In the genomic region with DNA sequence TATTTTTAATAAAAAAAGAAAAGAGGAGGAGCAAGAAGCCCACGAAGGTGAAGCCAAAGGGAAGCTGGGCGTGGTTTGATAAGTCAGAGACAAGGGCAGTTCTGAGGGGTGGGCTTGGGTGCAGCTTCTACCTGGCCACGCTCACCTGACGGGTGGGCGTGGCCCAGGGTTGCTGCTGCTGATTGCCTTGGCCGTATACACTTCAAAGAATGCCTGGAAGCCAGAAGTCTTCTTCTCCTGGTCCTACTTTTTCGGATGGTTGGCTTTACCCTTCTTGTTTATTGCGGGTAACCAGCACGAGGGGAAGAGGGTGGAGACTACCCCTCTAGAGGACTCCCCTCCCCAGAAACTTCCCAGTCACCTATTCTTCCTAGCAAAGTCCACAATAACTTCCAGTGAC, we compare ENCODE assay signal across 8 mouse cellular contexts. TPM values are rescaled to one million over a fixed set of nuclear protein-coding genes. Genes with fewer than 3 reads are reported as not detected.
DNase-seq lines count a peak whose midpoint lies in the region; ATAC-seq and TF ChIP-seq lines count a peak whose summit lies in the region.

No protein-coding gene starts in this region.

- peaks cover under 1% of the 10 kb centered on the region; the same call in 1 of the 2 replicates for H3K4me1 ChIP-seq in heart, adult 2 months (ENCODE audit: control insufficient read depth, insufficient read depth, low read length)
- H3K4me1 ChIP-seq in forebrain, embryonic 14.5 days (ENCODE audit: control insufficient read depth, insufficient read depth, low read length), result peaks cover 11% of the 10 kb centered on the region; the same call in 1 of the 2 replicates
- peaks cover 64% of the 10 kb centered on the region for H3K4me1 ChIP-seq in liver, postnatal 0 days (ENCODE audit: insufficient read depth)

- WGBS in heart, adult 2 months, result 30% methylated on average over 9 of the region's 9 CpGs
- WGBS in forebrain, embryonic 14.5 days, result 13% methylated on average over 9 of the region's 9 CpGs
- WGBS in liver, postnatal 0 days (ENCODE audit: insufficient replicate concordance), result 7% methylated on average over 9 of the region's 9 CpGs

- DNase-seq in heart, adult 2 months, result no peak
- no peak for DNase-seq in heart, adult 8-10 months (ENCODE audit: low spot score)
- peak; percentile 25 for DNase-seq in CD4-positive helper T cell, adult 2 months (ENCODE audit: low read depth, low spot score)
- no peak for DNase-seq in forebrain, embryonic 14.5 days (ENCODE audit: low spot score)
- no peak for DNase-seq in liver, postnatal 0 days
- DNase-seq in layer of hippocampus, adult 8-10 months (ENCODE audit: low spot score in 2 of 2), result no peak
- DNase-seq in frontal cortex, postnatal 25 days (ENCODE audit: low spot score in 2 of 2), result no peak
- DNase-seq in right cerebral cortex, postnatal 14 days, result no peak

- H3K27ac ChIP-seq in heart, adult 2 months, result peak overlapping the region; percentile 98
- H3K27ac ChIP-seq in forebrain, embryonic 14.5 days (ENCODE audit: low read depth, low read length), result peak overlapping the region; percentile 82
- peak overlapping the region; percentile 98 for H3K27ac ChIP-seq in liver, postnatal 0 days (ENCODE audit: low read depth)

- H3K9ac ChIP-seq in heart, adult 2 months (ENCODE audit: low read depth, low read length), result peak overlapping the region; percentile 70
- H3K9ac ChIP-seq in forebrain, embryonic 14.5 days (ENCODE audit: low read length), result peak overlapping the region; percentile 72
- H3K9ac ChIP-seq in liver, postnatal 0 days (replicated peaks), result peak overlapping the region; percentile 79

- no peak for ATAC-seq in forebrain, embryonic 14.5 days
- ATAC-seq in liver, postnatal 0 days, result no peak

- H3K9me3 ChIP-seq in forebrain, embryonic 14.5 days (replicated peaks; ENCODE audit: control insufficient read depth, low read length), result no peaks in the 10 kb centered on the region
- no peaks in the 10 kb centered on the region for H3K9me3 ChIP-seq in liver, postnatal 0 days (ENCODE audit: low read length)

- peak overlapping the region; percentile 83 for H3K4me2 ChIP-seq in forebrain, embryonic 14.5 days (ENCODE audit: low read length)
- peak overlapping the region; percentile 95 for H3K4me2 ChIP-seq in liver, postnatal 0 days (ENCODE audit: low read depth, low read length)

- no peaks in the 10 kb centered on the region for H3K79me2 ChIP-seq in heart, adult 2 months (replicated peaks; ENCODE audit: control insufficient read depth, insufficient read depth, low read length)

- no peaks in the 10 kb centered on the region for H3K36me3 ChIP-seq in heart, adult 2 months (ENCODE audit: control insufficient read depth, insufficient read depth, low read length)
- H3K36me3 ChIP-seq in forebrain, embryonic 14.5 days (ENCODE audit: control insufficient read depth, insufficient read depth, low read length), result no peaks in the 10 kb centered on the region
- H3K36me3 ChIP-seq in liver, postnatal 0 days (replicated peaks; ENCODE audit: insufficient read depth, low read length), result 0 out of 2 replicates have a peak, but pooled peaks cover 2% of the 10 kb centered on the region

- no peak for TF ChIP-seq EP300 in heart, adult 2 months (IDR thresholded peaks at IDR 0.05; ENCODE audit: insufficient read depth, low read depth, low read length)
- TF ChIP-seq EP300 in liver, postnatal 0 days (IDR thresholded peaks at IDR 0.05; ENCODE audit: low read depth), result no peak

- no peak for TF ChIP-seq POLR2A in heart, adult 2 months (IDR thresholded peaks at IDR 0.05; ENCODE audit: insufficient read depth, low read depth, low read length)

- TF ChIP-seq CTCF in heart, adult 2 months (IDR thresholded peaks at IDR 0.05), result no peak
- no peak for TF ChIP-seq CTCF in liver, postnatal 0 days (IDR thresholded peaks at IDR 0.05; ENCODE audit: low read depth)

- H3K27me3 ChIP-seq in heart, adult 2 months (ENCODE audit: control insufficient read depth, insufficient read depth, low read length), result no peaks in the 10 kb centered on the region
- no peaks in the 10 kb centered on the region for H3K27me3 ChIP-seq in forebrain, embryonic 14.5 days (replicated peaks; ENCODE audit: control insufficient read depth, insufficient read depth, low read length)
- H3K27me3 ChIP-seq in liver, postnatal 0 days (ENCODE audit: insufficient read depth, low read length), result no peaks in the 10 kb centered on the region

- intact Hi-C loops in heart, adult 2 months (cut with DNase I), result loop anchor here (5.0 kb wide), 2 partner anchors 130 to 230 kb away; a partner anchor contains a TSS

- H3K4me3 ChIP-seq in heart, adult 2 months, result peak overlapping the region; percentile 55
- peak overlapping the region; percentile 58 for H3K4me3 ChIP-seq in forebrain, embryonic 14.5 days (ENCODE audit: low read depth, low read length)
- H3K4me3 ChIP-seq in liver, postnatal 0 days (ENCODE audit: low read depth, low read length), result peak overlapping the region; percentile 64

RNA-seq across cellular contexts. Expression of a gene that starts 1.2 kb away (rescaled TPM):
- total RNA-seq in heart, adult 2 months (2021), result 1,000 to 10,000 TPM; 1,250 to 1,384 TPM
- 731 and 1,097 TPM in 2 replicates for polyA plus RNA-seq in heart, adult 2 months (2012; rRNA removed)
- total RNA-seq in heart, adult 8-10 months (2022), result 1,000 to 10,000 TPM; 1,243 to 1,357 (median 1,292) TPM
- polyA plus RNA-seq in forebrain, embryonic 14.5 days (2014; fragmentation: Nextera tagmentation; extraction: Ambion mirVana), result 156 and 182 TPM in 2 replicates
- 759 and 760 TPM in 2 replicates for polyA plus RNA-seq in liver, postnatal 0 days (2015; fragmentation: Nextera tagmentation; extraction: Ambion mirVana)
- 10 to 100 TPM; 59.8 to 75.6 (median 69.4) TPM for total RNA-seq in layer of hippocampus, adult 8-10 months (2022)

RNA-seq across cellular contexts. Expression of a gene that starts 1.2 kb away (rescaled TPM):
- total RNA-seq in heart, adult 2 months (2021), result under 1 TPM; 0.73 to 0.82 TPM
- polyA plus RNA-seq in heart, adult 2 months (2012; rRNA removed), result 2.2 and 4.7 TPM in 2 replicates
- total RNA-seq in heart, adult 8-10 months (2022), result 1 to 10 TPM in 2 of 4 experiments, under 1 TPM in 2; 0.44 to 1.3 (median 0.94) TPM
- polyA plus RNA-seq in forebrain, embryonic 14.5 days (2014; fragmentation: Nextera tagmentation; extraction: Ambion mirVana), result not detected in 2 replicates
- polyA plus RNA-seq in liver, postnatal 0 days (2015; fragmentation: Nextera tagmentation; extraction: Ambion mirVana), result 0.25 TPM in 1 of 2 replicates, not detected in the other
- total RNA-seq in layer of hippocampus, adult 8-10 months (2022), result 1 to 10 TPM in 2 of 4 experiments, under 1 TPM in 1, not detected in 1; 0.65 to 2.6 (median 1.7) TPM

RNA-seq across cellular contexts. Expression of a gene that starts 2.1 kb away (rescaled TPM):
- total RNA-seq in heart, adult 2 months (2021), result not detected
- polyA plus RNA-seq in heart, adult 2 months (2012; rRNA removed), result not detected in 2 replicates
- not detected for total RNA-seq in heart, adult 8-10 months (2022)
- polyA plus RNA-seq in forebrain, embryonic 14.5 days (2014; fragmentation: Nextera tagmentation; extraction: Ambion mirVana), result not detected in 2 replicates
- 0.22 TPM in 1 of 2 replicates, not detected in the other for polyA plus RNA-seq in liver, postnatal 0 days (2015; fragmentation: Nextera tagmentation; extraction: Ambion mirVana)
- not detected for total RNA-seq in layer of hippocampus, adult 8-10 months (2022)

RNA-seq across cellular contexts. Expression of a gene that starts 5.8 kb away (rescaled TPM):
- total RNA-seq in heart, adult 2 months (2021), result not detected
- polyA plus RNA-seq in heart, adult 2 months (2012; rRNA removed), result 1.6 and 4.9 TPM in 2 replicates
- total RNA-seq in heart, adult 8-10 months (2022), result 1 to 10 TPM in 1 of 4 experiments, not detected in 3; 1.1 TPM
- polyA plus RNA-seq in forebrain, embryonic 14.5 days (2014; fragmentation: Nextera tagmentation; extraction: Ambion mirVana), result not detected in 2 replicates
- 12.6 and 16.2 TPM in 2 replicates for polyA plus RNA-seq in liver, postnatal 0 days (2015; fragmentation: Nextera tagmentation; extraction: Ambion mirVana)
- under 1 TPM in 1 of 4 experiments, not detected in 3; 0.45 TPM for total RNA-seq in layer of hippocampus, adult 8-10 months (2022)

RNA-seq across cellular contexts. Expression of a gene that starts 15.2 kb away (rescaled TPM):
- total RNA-seq in heart, adult 2 months (2021), result not detected
- polyA plus RNA-seq in heart, adult 2 months (2012; rRNA removed), result not detected in 2 replicates
- total RNA-seq in heart, adult 8-10 months (2022), result under 1 TPM in 1 of 4 experiments, not detected in 3; 0.32 TPM
- not detected in 2 replicates for polyA plus RNA-seq in forebrain, embryonic 14.5 days (2014; fragmentation: Nextera tagmentation; extraction: Ambion mirVana)
- not detected in 2 replicates for polyA plus RNA-seq in liver, postnatal 0 days (2015; fragmentation: Nextera tagmentation; extraction: Ambion mirVana)
- total RNA-seq in layer of hippocampus, adult 8-10 months (2022), result not detected

Comparison
In these comparisons a context has a peak if more than half of its experiments do, and no peak if none do; other contexts are left out.
1. RNA of a gene that starts 1.2 kb away (total RNA-seq): 1,250 to 1,384 TPM in heart, adult 2 months and 1,243 to 1,357 TPM in heart, adult 8-10 months; 59.8 to 75.6 TPM in layer of hippocampus, adult 8-10 months; every median in the first group is over 10 times any median in the second.
2. Peak in every context shown above with its lines, with median percentiles within 50 percentile points of each other: H3K27ac ChIP-seq, H3K4me3 ChIP-seq and H3K9ac ChIP-seq.